Mouse (Mus musculus): Measurements from ENCODE around the gene 1700029F12Rik.
A peak's percentile ranks its signal among the peaks of the same experiment; 100 is the strongest.

Gene 1700029F12Rik

DNA sequence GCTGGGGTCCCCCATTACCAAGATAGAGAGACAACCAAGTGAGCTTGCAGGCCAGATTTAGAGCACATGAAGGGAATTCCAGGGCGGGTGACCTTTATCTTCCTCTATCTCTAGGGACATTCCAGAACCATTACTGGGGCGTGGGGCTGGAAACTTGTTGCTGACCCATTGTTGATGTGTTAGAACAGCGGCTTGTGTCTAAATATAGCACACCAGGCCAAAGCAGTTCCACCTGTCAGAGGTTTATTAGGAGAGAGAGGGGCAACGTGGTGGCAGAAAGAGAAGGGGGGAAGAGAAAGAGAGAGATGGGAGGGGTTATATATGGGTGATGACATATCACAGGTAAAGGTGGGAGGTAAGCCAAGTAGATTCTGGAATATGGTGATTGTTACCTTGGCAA lies 12.3 kb downstream of the 1700029F12Rik start:
- no peak for DNase-seq

DNA sequence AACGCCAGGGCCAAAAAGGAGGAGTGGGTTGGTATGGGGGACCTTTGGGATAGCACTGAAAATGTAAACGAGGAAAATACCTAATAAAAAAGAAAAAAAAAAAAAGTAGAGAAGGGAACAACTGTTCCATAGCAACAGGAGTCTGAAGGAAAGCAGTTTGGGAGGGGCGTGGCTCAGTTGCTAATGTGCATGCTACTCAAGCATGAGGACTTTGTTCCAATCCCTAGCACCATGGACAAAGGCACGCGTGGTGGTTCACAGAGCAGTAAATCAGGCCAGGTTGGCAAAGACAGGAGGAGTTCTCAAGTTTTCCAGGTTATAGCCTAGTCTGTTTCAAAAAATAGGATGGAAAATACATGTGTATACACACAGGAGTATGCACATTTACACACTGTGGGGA lies 14.0 kb downstream of the 1700029F12Rik start:
- peak; percentile 4 for DNase-seq

DNA sequence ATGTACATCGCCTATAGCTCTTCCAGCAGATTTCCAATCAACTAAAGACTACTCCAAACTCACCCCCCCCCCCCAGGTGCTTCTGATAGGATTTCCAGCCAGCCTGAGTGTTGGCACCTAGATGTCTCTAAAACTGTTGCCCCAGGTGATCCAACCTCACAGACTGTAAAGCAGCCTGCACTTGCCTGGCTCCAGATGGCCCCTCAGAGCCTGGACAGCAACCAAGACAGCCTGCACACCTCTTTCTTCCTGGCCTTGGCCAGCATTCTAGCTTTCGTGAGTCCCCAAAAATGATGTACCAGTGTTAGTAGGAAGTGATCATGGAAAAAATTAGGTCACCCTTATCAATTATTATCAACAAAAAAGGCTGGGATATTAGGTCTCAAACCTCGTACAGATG lies 16.5 kb downstream of the 1700029F12Rik start:
- no peak for DNase-seq

DNA sequence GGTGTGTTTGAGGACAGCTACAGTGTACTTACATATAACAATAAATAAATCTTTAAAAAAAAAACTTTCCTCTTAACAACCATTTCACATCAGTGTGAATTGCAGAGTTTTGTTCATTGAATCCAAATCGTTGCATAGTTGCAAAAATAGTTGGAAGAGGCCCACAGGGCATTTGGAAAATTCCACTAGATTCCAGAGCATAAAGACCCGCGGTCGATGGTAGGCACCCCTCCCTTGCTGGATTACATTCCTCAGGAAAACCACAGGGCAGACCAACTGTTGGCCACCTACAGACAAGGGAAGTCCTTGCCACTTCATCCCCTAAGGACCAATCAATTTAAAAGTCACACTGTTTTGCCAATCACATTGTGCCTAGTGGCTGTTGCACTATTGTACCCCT lies 19.8 kb downstream of the 1700029F12Rik start:
- no peak for DNase-seq

DNA sequence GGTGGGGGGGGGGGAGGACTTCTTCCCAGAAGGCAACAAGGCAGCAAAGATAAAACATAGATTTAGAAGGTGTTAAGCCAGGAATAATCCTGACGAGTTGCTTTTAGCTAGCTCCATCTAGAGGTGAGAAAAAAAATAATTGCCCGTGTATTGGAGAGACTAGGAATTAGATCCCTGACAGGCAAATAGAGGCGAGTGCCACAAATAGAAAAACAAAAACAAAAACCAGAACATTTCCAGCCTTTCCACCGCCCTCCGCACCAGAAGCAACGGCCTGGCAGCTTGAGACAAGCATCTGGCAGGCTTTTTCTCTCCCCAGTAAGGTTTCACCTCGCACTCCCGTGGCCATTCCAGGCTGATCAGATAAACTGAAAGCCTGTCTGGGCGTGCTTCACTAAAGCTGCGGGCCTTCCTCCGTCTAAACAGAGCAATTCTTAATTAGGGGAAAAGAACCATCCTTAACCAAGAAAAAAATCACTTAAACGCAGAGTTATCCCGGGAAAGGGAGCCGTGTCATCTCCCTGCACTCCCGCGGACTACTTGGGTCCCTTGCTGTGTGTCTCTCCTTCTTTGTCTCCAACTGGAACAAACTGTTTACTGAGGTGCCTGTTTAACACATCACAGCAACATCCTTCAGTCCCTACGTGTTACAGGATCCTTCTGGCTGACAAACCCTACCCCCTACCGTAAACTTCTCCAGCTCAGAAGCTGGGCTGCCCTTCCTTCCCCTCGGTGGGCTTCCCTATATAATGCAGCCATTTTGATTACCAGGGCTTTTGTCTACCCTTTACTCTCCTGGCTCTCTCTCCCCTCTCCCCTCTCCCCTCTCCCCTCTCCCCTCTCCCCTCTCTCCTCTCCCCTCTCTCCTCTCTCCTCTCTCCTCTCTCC lies 25.7 kb downstream of the 1700029F12Rik start:
- peak; percentile 17 for DNase-seq

DNA sequence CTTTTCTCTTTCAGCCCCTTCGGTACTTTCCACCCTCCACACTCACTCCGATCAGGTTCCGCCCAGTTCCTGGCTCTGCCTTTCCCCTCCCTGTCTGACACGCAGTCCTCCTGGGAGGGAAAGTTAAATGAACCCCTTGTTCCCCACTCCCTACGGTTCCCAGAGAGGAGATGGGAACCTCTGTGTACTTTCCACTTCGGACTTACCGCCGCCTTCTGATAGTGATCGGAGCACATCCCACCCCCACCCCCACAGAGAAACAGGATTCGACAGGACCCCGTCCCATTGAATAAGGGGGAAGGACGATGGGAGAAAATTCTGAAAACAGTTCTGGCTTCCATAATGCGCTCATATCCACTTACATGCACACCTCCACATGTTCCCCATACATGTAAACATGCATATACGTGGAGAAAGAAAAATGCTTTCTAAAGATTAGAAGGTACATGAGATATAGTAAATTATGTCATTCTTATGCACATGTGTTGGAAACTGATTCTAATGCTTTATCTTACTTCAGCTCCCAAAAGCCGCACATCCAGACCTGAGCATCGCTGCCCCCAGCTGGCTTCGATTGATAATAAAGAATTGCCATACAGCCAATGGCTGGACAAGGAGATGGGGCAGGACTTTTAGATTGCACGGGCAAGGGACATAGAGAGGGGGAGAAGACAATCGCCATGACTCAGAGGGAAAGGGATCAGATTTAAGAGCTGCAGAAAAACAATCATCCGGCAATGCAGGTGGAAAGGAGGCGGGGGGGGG lies 26.5 kb downstream of the 1700029F12Rik start:
- DNase-seq = peak; percentile 11

DNA sequence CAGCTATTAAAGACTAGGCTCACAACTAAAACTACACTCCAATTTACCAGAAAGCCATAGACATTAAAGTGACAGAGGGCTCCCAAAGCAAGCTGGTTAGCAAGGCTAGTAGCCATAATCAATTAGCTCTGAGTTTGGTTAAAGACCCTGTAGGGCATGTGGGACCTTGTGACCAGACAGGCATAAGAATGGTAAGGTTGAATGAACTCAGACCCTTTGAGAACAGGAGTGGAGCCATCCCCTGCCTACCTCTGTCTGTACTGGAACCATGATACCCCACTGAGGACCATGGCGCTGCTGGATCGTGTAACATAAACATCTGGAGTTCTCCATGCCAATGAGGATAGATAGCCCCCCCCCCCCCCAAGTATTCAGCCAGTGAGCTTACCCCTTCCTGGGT lies 27.4 kb downstream of the 1700029F12Rik start:
- DNase-seq = no peak

DNA sequence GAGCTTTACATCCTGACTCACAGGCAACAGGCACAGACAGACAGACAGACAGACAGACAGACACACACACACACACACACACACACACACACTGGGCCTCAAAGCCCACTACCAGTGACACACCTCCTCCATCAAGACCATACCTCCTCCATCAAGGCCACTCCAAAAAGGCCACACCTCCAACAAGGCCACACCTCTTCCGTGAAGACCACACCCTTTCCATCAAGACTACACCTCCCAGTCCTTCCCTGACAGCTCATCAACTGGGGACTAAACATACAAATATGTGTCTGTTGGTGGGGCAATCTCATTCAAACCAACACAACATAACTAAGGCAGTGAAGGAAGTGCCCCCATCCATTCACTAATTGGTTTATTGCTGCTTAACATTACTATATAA lies 37.1 kb downstream of the 1700029F12Rik start:
- no peak for DNase-seq

DNA sequence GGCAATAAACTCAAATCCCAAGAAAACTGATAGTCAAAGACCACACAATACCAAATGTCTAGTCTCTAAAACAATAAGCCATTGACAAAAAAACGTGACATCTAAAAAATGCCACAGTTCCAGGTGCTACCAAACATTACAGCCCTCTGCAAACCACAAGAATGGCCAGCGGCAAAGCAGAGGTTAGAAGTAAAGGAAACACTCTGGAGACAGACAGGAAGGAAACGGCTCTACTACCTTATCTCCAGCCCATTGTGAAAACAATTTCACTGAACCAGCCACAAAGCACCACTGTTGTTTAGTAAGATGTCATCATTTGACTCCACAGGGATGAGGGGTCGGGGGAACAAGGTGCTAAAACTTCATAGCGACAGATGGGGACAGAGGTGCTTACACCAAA lies 38.9 kb downstream of the 1700029F12Rik start:
- DNase-seq = no peak

DNA sequence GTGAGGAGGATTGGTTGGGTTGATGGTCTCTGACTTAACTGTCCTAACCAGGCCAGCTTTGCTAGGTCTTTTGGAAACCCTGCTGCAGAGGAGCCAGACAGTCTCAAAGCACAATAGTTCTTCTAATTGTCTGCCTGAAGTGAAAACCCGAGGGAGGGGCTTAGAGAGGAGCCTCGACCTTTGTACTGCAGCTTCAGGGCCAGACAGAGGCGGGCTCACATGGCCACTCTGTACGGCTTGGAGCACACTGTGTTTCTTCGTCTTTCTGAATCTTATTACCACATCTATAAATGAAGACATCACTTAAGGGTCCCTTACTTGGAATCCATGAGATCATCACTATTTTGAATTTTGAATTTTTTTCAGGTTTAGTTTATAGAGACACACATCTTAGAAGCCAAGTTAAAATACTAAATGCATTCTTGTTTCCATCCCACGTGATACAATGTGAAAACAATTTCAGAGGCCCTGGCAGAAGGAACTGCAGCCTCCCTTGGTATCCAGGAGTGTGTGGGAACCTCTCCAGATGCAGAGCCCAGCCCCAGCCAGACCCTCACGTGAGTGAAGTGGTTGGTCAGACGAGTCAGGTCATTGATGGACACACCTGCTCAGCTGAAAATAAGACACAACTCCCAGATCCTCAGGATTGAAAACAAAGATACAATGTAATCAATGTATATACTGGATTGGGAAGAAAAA lies 40.7 kb downstream of the 1700029F12Rik start:
- peak; percentile 47 for DNase-seq

DNA sequence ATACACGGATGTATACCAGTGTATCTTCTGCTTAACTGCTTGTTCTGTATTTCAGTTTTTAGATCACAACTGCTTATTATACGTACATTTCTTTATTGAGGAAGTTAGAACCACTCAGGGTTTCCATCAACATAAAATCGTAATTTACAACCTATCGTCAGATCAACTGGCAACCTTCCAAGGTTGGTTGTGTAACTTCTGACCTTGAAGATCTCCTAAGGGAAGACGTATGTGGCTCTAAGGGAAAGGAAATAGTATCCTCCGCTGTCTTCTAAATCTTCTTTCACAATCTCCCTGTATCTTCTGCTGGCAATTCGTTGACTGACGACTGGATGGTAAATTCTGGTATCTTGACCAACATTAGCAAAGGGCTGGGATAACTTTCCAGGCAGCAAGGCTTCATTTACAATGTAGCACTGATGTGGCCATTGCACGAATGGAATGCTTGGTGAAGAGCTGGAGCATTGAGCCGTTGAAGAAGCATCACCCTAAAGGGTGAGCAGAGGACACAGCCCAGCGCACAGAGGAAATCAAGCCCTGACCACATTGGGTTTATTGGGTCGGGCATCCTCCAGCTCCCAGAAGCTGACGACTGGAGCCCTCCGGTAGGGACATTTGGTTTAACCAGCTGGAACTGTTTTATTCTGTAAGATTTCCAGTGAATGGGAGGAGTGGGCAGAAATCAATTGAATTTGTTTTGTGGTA lies 43.4 kb downstream of the 1700029F12Rik start:
- peak; percentile 23 for DNase-seq

DNA sequence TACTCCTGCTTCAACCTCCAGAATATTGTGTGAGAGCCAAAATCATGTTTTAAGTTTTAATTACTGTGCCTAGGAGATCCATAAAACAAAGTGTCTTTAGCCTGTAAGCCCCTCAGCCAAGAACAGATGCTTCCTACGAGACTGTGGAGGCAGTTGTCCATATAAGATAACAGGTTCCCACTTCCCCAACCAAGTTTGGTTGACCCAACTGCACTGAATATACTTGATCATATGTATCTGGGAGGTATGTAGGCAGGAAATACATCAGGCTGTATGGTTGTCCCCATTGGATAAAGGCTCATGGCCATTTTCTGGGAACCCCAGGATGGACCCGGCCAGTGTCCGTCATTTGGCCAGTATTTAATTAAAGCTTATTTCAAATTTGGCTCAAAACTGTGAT lies 44.1 kb downstream of the 1700029F12Rik start:
- no peak for DNase-seq

DNA sequence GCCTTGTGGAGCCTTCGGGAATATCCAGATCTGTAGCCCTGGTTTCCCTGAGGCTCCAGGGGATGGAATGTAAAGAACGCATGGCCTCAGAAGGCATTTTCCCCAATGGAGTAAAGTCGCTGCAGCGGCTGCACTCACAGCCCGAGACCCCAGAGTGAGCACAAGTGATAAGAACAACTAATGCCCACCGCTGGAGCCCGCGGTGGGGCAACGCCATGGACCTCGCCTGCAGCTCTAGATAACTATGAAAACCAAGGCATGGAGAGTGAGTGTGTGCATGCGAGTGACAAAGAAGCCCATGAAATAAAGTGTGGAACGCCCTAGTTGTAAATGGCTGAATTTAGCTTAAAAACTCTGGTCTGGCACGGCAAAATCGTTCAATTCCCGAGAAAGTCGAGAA lies 45.0 kb downstream of the 1700029F12Rik start:
- no peak for DNase-seq

DNA sequence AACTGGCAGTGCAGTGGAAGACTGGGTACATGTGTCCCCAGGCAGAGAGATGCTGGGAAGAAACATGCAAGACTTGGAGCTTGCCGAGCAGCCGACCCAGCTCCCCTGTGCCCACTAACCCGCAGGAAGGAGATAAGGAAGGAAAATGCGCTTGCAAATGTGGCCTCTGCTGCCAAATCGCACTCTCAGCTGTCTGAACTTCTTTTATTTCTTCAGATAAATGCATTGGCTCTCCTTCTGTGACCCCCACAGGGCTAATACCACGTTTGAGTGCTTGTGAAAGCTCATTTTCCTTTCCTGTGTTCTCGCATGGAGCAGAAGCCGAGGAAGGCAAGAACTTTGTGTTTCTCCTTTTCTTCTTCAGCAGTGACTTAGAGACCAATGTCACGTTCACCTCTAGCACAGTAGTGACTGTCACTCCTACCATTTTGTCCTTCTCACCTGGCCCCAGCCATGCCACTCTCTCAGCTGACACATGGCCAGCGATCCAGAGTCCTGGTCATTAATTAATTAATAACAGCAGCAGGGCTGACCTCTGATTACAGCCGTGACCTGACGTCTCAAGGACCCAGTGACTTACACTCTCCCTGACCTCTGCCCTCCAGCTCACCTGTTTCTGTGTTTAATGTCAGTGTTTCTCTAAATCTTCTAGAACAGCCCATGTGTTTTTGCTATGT lies 48.4 kb downstream of the 1700029F12Rik start:
- peak; percentile 10 for DNase-seq

DNA sequence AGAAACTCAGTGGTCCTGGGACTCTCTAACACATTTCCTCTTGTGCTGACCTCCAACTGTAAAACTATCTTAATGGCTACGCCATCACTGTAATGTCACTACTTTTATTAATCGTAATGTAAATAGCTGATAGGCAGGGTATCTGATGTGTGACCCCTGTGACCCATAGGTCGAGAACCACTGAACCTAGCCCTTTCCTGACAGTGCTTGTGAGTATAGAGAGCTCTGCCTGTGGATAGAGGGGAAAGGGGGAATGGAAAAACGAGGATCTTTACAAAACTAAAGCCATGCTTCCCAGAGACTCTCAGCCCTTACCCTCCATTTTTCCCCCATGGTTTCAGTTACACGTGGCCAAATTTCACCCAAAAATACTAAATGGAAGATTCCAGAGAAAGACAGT lies 49.5 kb downstream of the 1700029F12Rik start:
- DNase-seq = no peak

DNA sequence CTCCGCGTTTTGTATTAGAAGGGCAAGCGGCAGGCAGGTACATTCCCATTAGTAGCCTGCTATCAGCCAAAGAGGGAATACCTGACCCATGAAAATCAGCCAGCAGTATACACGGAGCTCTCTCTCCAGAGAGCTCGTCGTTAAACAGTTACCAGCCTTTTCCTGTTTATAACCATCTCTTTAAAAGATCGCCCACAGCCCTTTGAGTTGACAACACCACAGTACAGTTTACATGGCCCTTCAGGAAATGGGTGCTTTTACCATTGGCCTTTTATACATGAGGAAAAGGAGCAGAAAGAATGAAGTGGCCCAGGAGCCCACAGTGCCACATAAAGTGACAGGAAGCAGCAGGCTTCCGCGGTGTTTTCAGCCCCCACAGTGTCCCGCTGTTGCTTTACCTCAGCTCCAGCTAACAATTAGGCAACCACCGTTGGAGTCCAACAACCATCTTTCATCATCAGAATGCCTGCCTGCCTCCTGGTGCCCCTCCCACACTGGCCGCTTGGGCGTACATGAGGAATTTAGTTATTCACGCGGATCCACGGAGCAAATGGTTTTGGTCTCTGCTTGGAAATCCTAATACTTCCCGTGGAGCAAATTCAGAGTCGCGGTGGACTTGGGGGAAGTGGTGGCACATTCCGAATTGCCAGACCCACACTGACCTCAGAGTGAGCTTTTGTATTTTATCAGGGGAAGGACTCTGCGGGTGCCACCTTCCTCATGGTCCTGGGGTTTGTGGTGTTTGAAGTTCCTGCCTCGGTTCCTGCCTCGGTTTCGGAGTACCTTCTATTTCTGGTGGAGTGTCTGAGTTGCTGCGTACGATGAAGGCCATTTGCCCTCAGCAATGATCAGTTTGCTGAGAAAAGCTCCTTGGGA lies 50.7 kb downstream of the 1700029F12Rik start:
- DNase-seq = peak; percentile 62

DNA sequence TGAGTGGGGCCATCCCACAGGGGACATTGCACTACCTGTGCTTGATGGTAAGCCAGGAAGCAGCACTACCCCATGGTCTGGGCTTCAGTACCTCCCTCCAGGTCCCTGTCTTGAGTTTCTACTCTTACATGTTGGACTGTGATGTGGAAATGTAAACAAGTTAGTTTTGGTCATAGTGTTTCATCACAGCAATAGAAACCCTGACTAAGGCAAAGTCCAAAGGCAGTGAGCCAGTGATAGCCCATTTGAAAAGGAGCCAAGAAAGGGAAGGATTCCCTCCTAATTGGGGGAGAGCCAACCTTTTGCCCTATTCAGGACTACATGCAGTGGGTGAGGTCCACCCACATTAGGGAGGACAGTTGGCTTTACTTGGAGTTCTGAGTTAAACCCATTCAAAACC lies 53.6 kb downstream of the 1700029F12Rik start:
- DNase-seq = no peak

DNA sequence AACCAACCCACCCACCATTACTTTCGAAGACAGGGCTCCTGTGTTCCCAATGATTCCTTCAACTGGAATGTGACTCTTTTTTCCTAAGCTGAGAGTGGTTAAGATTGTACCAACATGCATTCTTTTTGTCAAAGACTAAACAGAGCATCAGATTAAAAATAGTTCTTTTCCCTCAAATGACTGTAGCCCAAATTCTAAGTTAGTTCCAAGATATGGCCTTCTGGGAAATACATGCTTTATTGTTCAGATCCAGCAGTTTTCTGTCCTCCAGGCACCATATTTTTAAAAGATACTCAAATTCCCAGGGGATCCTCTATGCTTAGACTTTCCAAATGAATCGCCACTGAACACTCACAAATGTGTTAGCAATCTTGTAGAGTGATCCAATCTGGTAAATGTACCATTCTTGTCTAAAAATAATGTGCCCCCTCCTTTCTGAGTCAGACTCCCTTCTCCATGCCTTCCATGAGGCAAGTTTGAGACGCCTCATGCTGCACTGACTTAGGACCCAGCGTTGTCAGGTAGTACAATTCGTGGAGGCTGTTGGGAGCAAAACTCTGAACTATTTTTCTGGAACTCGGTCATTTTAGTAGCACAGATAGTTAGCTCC lies 57.1 kb downstream of the 1700029F12Rik start:
- DNase-seq = no peak

DNA sequence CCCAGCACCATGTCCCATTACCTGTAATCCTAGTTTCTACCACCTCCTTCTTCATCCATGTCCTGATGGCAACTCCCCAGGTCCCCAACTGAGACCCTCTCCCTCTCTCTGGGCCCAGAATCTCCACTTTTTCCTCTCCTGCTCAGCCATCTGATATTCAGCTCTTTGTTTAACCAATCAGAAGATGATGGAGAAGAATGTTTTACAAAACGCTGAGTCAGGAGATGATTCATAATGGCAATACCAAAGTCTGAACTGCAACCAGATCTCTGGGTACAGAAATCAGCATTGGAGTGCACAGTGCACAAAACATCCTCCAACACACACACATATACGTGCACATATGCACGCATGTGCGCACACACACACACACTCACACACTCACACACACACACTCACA lies 60.8 kb downstream of the 1700029F12Rik start:
- DNase-seq = no peak

All from kidney, postnatal 14 days (tissue).